Mouse (Mus musculus) stomach, embryonic 14.5 days (tissue): ENCODE measurements around the gene Olfr836. TPM values are rescaled to one million over a fixed set of nuclear protein-coding genes. Genes with fewer than 3 reads are reported as not detected.
"Not testable (repeated sequence)": the region's sequence is repeated elsewhere in the genome, so short reads cannot be mapped to it uniquely, and the experiment has no call there.

Experiments
- ATAC-seq: fragments of 200-750 bp; cut with Nextera tagmentation; 2 replicates; pipeline ENCODE4 v1.8.0; 2017; ENCODE audit warnings: low read depth, moderate TSS enrichment; ENCODE audit not compliant: insufficient number of reproducible peaks, insufficient read depth, low FRiP score
- H3K27ac ChIP-seq: fragments of 300-500 bp; sonication (generic); 2 replicates; pipeline ENCODE4 v1.5.1; 2014; ENCODE audit warnings: mild to moderate bottlenecking, low read length, moderate library complexity, mixed read lengths
- H3K27me3 ChIP-seq: fragments of 300-500 bp; sonication (generic); 2 replicates; pipeline ENCODE4 v1.6.1; 2014; ENCODE audit warnings: low read length, control low read depth, mixed read lengths; ENCODE audit not compliant: control insufficient read depth, insufficient read depth
- H3K36me3 ChIP-seq: fragments of 300-500 bp; sonication (generic); 2 replicates; pipeline ENCODE4 v1.6.1; 2014; ENCODE audit warnings: mild to moderate bottlenecking, control low read depth, low read length, moderate library complexity, mixed read lengths; ENCODE audit not compliant: control insufficient read depth, insufficient read depth
- H3K4me1 ChIP-seq: fragments of 300-500 bp; sonication (generic); 2 replicates; pipeline ENCODE4 v1.6.1; 2014; ENCODE audit warnings: low read length, control low read depth, mixed read lengths; ENCODE audit not compliant: control insufficient read depth, insufficient read depth
- H3K4me2 ChIP-seq: fragments of 300-500 bp; sonication (generic); replicated peaks from 2 replicates; pipeline ENCODE4 v1.6.1; 2014; ENCODE audit warnings: low read depth, low read length, control low read depth
- H3K4me3 ChIP-seq: fragments of 300-500 bp; sonication (generic); 2 replicates; pipeline ENCODE4 v1.5.1; 2014; ENCODE audit warnings: low read depth, low read length, control low read depth
- H3K9ac ChIP-seq: fragments of 300-500 bp; sonication (generic); replicated peaks from 2 replicates; pipeline ENCODE4 v1.6.1; 2014; ENCODE audit warnings: low read depth, mild to moderate bottlenecking, control low read depth, low read length, moderate library complexity, mixed read lengths
- H3K9me3 ChIP-seq: fragments of 300-500 bp; sonication (generic); 2 replicates; pipeline ENCODE4 v1.6.1; 2016; ENCODE audit warnings: low read depth, low read length, control low read depth; ENCODE audit not compliant: control insufficient read depth
- WGBS: fragments of 180-500 bp; shearing (Covaris S2); extraction: QIAGEN DNeasy Blood & Tissue Kit; methylation state at CpG from one replicate; pipeline ENCODE4 v1.1.7; 2014; 5-methylcytosine and 5-hydroxymethylcytosine counted together
- polyA plus RNA-seq: library from polyadenylated mRNA; unstranded; fragments of >200 nt; fragmentation: Nextera tagmentation; extraction: Ambion mirVana; gene quantifications from 2 replicates; pipeline ENCODE4 v1.2.1, GENCODE M21; 2014

The Olfr836 gene
- not detected in 2 replicates for polyA plus RNA-seq

DNA sequence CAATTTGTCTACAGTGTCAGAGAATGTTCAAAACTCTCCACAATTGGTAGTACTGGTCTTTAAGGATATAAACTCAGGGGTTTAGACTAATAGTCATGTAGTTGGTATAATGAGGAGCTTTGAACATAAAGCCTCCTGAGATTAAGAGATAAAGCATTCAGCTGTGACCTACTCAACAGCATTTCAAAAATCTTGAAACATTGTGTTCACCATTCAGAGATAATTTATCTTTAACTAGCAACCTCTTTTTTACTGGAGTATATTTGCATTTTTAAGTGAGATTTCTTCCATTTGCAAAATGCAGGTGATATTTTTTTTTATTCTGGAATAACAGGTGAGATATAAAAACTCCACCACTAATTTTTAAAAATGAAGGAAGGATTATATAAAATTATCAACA lies at the start of gene Olfr836:
Olfr836 (plus strand) TSS at position 301 of the 400 bp plus-strand sequence.
- H3K4me1 ChIP-seq, result no peaks in the 10 kb centered on the region
- H3K9me3 ChIP-seq, result no peaks in the 10 kb centered on the region
- H3K27me3 ChIP-seq, result no peaks in the 10 kb centered on the region
- no peak within 1 kb of the TSS for H3K9ac ChIP-seq
- H3K4me2 ChIP-seq, result no peak within 1 kb of the TSS
- H3K4me3 ChIP-seq, result no peak within 1 kb of the TSS
- H3K27ac ChIP-seq, result no peak within 1 kb of the TSS
- no peaks in the 10 kb centered on the region for H3K36me3 ChIP-seq
- no peak for ATAC-seq

DNA sequence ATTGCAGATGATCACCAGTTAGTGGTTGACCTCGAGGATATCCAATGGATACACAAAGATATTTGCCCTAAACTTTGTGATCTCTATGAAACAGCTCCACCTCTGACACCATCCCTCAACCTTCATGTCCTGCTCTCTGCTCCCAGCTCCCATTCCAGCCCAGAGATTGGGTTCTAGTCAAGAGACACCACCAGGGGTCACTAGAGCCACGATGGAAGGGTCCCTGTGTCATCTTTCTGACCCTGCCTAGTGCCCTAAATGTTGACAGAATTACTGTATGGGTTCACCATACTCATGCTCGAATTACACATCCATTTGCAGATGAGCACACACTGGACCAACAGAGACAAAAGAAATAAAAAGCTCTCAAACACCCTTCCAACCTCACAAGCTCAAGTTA lies 35.2 kb upstream of the Olfr836 start:
- ATAC-seq, result no peak
- no peak overlapping the region for H3K27ac ChIP-seq
- H3K27me3 ChIP-seq, result no peaks in the 10 kb centered on the region
- H3K9me3 ChIP-seq, result no peaks in the 10 kb centered on the region
- H3K4me3 ChIP-seq, result no peak overlapping the region
- WGBS, result 35% methylated on average over 3 of the region's 3 CpGs
- H3K4me2 ChIP-seq, result no peak overlapping the region
- H3K9ac ChIP-seq, result no peak overlapping the region
- H3K36me3 ChIP-seq, result no peaks in the 10 kb centered on the region
- H3K4me1 ChIP-seq, result no peaks in the 10 kb centered on the region

DNA sequence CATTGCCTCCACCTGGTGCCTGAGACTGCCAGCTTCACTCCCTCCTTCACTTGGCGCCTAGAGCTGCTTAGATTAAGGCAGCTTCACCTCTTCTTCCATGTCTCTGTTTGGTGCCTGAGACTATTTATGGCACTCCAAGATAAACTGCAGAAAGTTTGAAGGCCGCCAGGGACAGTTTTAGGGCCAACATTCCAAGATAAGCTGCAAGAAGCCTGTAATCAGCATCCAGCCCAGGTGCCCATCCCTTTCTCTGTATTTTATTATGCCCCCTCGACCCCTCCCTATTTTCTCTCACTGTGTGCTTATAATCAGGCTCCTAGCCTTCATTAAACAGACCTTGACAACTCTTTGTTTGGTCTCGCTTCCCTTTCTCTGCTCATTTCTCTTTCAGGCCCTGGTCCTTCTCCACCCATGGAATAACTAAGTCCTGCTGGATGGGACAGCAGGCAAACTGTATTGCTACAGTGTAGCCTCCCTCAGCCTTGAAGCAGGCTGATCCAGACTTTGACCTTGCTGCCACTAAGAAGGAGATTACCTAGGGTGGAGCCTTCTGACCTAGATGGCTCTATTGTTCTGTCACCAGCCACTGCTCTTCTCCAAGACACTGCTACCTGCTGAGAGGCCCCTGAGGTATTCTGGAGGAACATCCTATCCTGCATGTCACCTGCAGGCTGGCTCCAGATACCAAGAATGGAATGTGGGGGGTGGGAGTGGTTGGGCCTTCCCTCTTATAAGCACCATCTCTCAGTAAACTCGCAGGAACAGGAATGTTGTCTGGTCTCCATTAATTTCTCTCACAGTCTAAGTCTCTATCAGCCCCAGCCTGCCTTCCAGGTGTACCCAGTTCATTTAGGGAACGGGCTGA lies 27.1 kb upstream of the Olfr836 start:
- H3K36me3 ChIP-seq, H3K27me3 ChIP-seq, H3K4me2 ChIP-seq, H3K4me1 ChIP-seq, ATAC-seq, H3K27ac ChIP-seq, H3K9ac ChIP-seq, H3K9me3 ChIP-seq, H3K4me3 ChIP-seq: not testable (repeated sequence)
- WGBS, result 52% methylated on average over 6 of the region's 6 CpGs

DNA sequence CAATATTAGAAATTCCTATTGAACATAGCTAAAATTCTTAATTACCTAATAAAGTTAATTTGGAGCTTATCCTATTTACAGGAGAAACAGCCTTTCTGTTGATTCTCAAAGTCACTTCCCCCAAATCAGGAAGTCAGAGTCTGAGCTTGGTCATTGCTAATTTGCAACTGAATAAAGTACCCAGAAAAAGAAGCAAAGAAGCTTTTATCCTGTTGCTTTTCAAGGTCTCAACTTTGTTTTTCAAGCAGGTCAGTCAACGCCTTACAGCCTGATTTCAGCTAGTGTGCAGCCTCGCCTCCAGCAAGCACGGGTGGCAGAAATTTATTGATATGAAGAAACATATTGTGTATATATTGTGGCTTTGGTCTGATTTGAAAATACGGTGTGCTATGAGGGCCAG lies 22.9 kb upstream of the Olfr836 start:
- WGBS, result 88% methylated on average over 4 of the region's 4 CpGs
- H3K4me1 ChIP-seq, result no peaks in the 10 kb centered on the region
- H3K36me3 ChIP-seq, result no peaks in the 10 kb centered on the region
- H3K27ac ChIP-seq, result no peak overlapping the region
- H3K27me3 ChIP-seq, result no peaks in the 10 kb centered on the region
- ATAC-seq, result no peak
- H3K4me2 ChIP-seq, result no peak overlapping the region
- H3K4me3 ChIP-seq, result no peak overlapping the region
- H3K9me3 ChIP-seq, result no peaks in the 10 kb centered on the region
- no peak overlapping the region for H3K9ac ChIP-seq

DNA sequence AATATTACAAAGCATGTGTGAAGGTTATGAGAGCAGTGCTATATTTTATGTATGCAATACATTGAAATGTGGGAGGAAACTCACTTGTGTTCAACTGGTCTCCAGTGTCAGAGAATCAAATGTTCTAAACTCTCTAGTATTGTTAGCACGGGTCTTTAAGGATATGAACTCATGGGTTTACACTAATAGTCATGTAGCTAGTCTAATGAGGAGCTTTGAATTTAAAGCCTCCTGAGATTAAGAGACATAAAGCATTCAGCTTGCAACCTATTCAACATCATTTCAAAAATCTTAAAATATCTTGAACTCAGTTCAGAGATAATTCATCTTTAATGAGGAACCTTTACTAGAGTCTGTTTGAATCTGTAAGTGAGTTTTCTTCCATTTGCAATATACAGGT lies 15.8 kb downstream of the Olfr836 start, which contains the start of gene Olfr837:
Olfr837 (plus strand) TSS at position 301 of the 400 bp plus-strand sequence.
- Histone ChIP-seq H3K9ac (no peak within 1 kb of the TSS), H3K9me3 (no peaks in the 10 kb centered on the region), H3K36me3 (no peaks in the 10 kb centered on the region), H3K4me2 (no peak within 1 kb of the TSS), H3K27ac (no peak within 1 kb of the TSS), H3K27me3 (no peaks in the 10 kb centered on the region), H3K4me3 (no peak within 1 kb of the TSS), H3K4me1 (no peaks in the 10 kb centered on the region)
- WGBS, result 71% methylated on average over 1 of the region's 1 CpGs
- no peak for ATAC-seq

Other genes with a start within 250 kb of the Olfr836 start
- gene Olfr830, start 245.7 kb upstream of the Olfr836 start, polyA plus RNA-seq, result not detected in 2 replicates
- not detected in 2 replicates for gene Olfr832, start 183.3 kb upstream of the Olfr836 start, polyA plus RNA-seq
- gene Olfr834, start 132.4 kb upstream of the Olfr836 start, polyA plus RNA-seq, result not detected in 2 replicates
- gene Olfr835, start 87.6 kb upstream of the Olfr836 start, polyA plus RNA-seq, result not detected in 2 replicates
- not detected in 2 replicates for gene Olfr837, start 15.9 kb downstream of the Olfr836 start, polyA plus RNA-seq
- not detected in 2 replicates for gene Olfr839-ps1, start 56.9 kb downstream of the Olfr836 start, polyA plus RNA-seq
- not detected in 2 replicates for gene Olfr843, start 131.6 kb downstream of the Olfr836 start, polyA plus RNA-seq
- not detected in 2 replicates for gene Olfr844, start 196.0 kb downstream of the Olfr836 start, polyA plus RNA-seq
- gene Olfr845, start 216.1 kb downstream of the Olfr836 start, polyA plus RNA-seq, result not detected in 2 replicates
- not detected in 2 replicates for gene Olfr846, start 243.6 kb downstream of the Olfr836 start, polyA plus RNA-seq